ENCODE assay signal across 22 mouse cellular contexts in genomic region chr1:179443423-179443822, GRCm38 (mm10).
DNase-seq lines count a peak whose midpoint lies in the region; ATAC-seq and TF ChIP-seq lines count a peak whose summit lies in the region.
"Had no signal": no experiment of that assay in that cellular context is flagged by ENCODE, and none has a peak within 500 bp of the region (broad histone marks: within the 10 kb centered on the region; RNA-seq: fewer than 3 reads in every experiment).

No protein-coding gene starts in this region.

- peaks cover 18% of the 10 kb centered on the region; the same call in 1 of the 2 replicates for H3K4me1 ChIP-seq in kidney, embryonic 15.5 days
- H3K4me1 ChIP-seq in limb, embryonic 10.5 days = peaks cover 41% of the 10 kb centered on the region
- peaks cover 14% of the 10 kb centered on the region for H3K4me1 ChIP-seq in limb, embryonic 11.5 days (ENCODE audit: control insufficient read depth, insufficient read depth, low read length)

- no peaks in the 10 kb centered on the region for H3K27me3 ChIP-seq in kidney, embryonic 15.5 days
- no peaks in the 10 kb centered on the region; the same call in 1 of the 2 replicates for H3K27me3 ChIP-seq in limb, embryonic 10.5 days (ENCODE audit: low read depth, poor library complexity, severe bottlenecking)
- H3K27me3 ChIP-seq in limb, embryonic 11.5 days (ENCODE audit: control insufficient read depth, insufficient read depth, low read length) = no peaks in the 10 kb centered on the region
- H3K27me3 ChIP-seq: embryonic facial prominence, embryonic 12.5 days had no signal

- peak; percentile 23 for DNase-seq in heart, adult 11 months
- DNase-seq in heart, postnatal 25 days (ENCODE audit: low spot score) = no peak
- no peak for DNase-seq in kidney, adult 8-10 months
- DNase-seq in limb, embryonic 10.5 days (ENCODE audit: low spot score) = no peak
- peak; percentile 55 for DNase-seq in limb, embryonic 11.5 days (ENCODE audit: low spot score)
- no peak for DNase-seq in layer of hippocampus, adult 2 months (ENCODE audit: low spot score in 2 of 2)
- no peak for DNase-seq in urinary bladder, postnatal 25 days (ENCODE audit: low spot score)
- DNase-seq: adrenal gland, adult 2 months; adrenal gland, postnatal 25 days; cerebellum, adult 18-20 months; cerebellum, adult 9-11 months; cerebellum, postnatal 36 days; embryo, embryonic 11 days; gastrocnemius, postnatal 14 days; heart, adult 18-20 months; heart, postnatal 36 days had no signal

- 50% methylated on average over 8 of the region's 8 CpGs for WGBS in kidney, embryonic 15.5 days
- 63% methylated on average over 8 of the region's 8 CpGs for WGBS in limb, embryonic 10.5 days
- 47% methylated on average over 8 of the region's 8 CpGs for WGBS in limb, embryonic 11.5 days

- no peak overlapping the region for H3K9ac ChIP-seq in kidney, embryonic 15.5 days
- no peak overlapping the region for H3K9ac ChIP-seq in limb, embryonic 11.5 days (ENCODE audit: low read length)
- H3K9ac ChIP-seq: embryonic facial prominence, embryonic 12.5 days; forebrain, embryonic 12.5 days; heart, embryonic 12.5 days had no signal

- H3K27ac ChIP-seq in kidney, embryonic 15.5 days = no peak overlapping the region
- peak overlapping the region; percentile 34 for H3K27ac ChIP-seq in limb, embryonic 10.5 days
- H3K27ac ChIP-seq in limb, embryonic 11.5 days (replicated peaks; ENCODE audit: low read depth, low read length) = no peak overlapping the region
- no peak overlapping the region for H3K27ac ChIP-seq in layer of hippocampus, adult 2 months
- H3K27ac ChIP-seq: forebrain, embryonic 12.5 days; hindbrain, postnatal 0 days had no signal

- ATAC-seq in kidney, embryonic 15.5 days (replicated peaks; ENCODE audit: low FRiP score) = peak; percentile 55; the same call in 1 of the 2 replicates
- ATAC-seq in limb, embryonic 11.5 days (ENCODE audit: insufficient number of reproducible peaks, low FRiP score, low TSS enrichment, low read depth) = no peak
- ATAC-seq: forebrain, embryonic 16.5 days; hindbrain, postnatal 0 days had no signal

- intact Hi-C loops in heart, postnatal 25 days (cut with DNase I) = no loop called here

- H3K9me3 ChIP-seq in kidney, embryonic 15.5 days (replicated peaks) = no peaks in the 10 kb centered on the region
- no peaks in the 10 kb centered on the region for H3K9me3 ChIP-seq in limb, embryonic 10.5 days (replicated peaks)
- H3K9me3 ChIP-seq in limb, embryonic 11.5 days (ENCODE audit: control insufficient read depth, low read length) = no peaks in the 10 kb centered on the region
- H3K9me3 ChIP-seq: embryonic facial prominence, embryonic 12.5 days; forebrain, embryonic 12.5 days; heart, embryonic 12.5 days had no signal

- H3K4me2 ChIP-seq in kidney, embryonic 15.5 days = no peak overlapping the region
- no peak overlapping the region for H3K4me2 ChIP-seq in limb, embryonic 11.5 days (ENCODE audit: low read depth, severe bottlenecking)
- H3K4me2 ChIP-seq: embryonic facial prominence, embryonic 12.5 days; forebrain, embryonic 12.5 days; heart, embryonic 12.5 days had no signal

- TF ChIP-seq CTCF in layer of hippocampus, adult 2 months (conservative IDR thresholded peaks at IDR 0.05) = no peak

- no peak overlapping the region for H3K4me3 ChIP-seq in kidney, embryonic 15.5 days (replicated peaks)
- no peak overlapping the region for H3K4me3 ChIP-seq in limb, embryonic 10.5 days
- no peak overlapping the region for H3K4me3 ChIP-seq in limb, embryonic 11.5 days (ENCODE audit: low read depth, low read length)
- H3K4me3 ChIP-seq in layer of hippocampus, adult 2 months = no peak overlapping the region
- H3K4me3 ChIP-seq: embryonic facial prominence, embryonic 12.5 days; forebrain, embryonic 12.5 days; heart, embryonic 12.5 days had no signal

- no peaks in the 10 kb centered on the region for H3K36me3 ChIP-seq in kidney, embryonic 15.5 days
- no peaks in the 10 kb centered on the region for H3K36me3 ChIP-seq in limb, embryonic 10.5 days
- H3K36me3 ChIP-seq in limb, embryonic 11.5 days (ENCODE audit: control insufficient read depth, insufficient read depth, low read length) = no peaks in the 10 kb centered on the region
- H3K36me3 ChIP-seq: embryonic facial prominence, embryonic 12.5 days; forebrain, embryonic 12.5 days; heart, embryonic 12.5 days had no signal

Comparison
In these comparisons a context has a peak if more than half of its experiments do, and no peak if none do; other contexts are left out.
1. DNase-seq: peak in heart, adult 11 months (single experiment) and limb, embryonic 11.5 days (single experiment); none in heart, postnatal 25 days (single experiment), kidney, adult 8-10 months (0 of 2), limb, embryonic 10.5 days (single experiment), layer of hippocampus, adult 2 months (0 of 2) and urinary bladder, postnatal 25 days (single experiment).